In the genomic region with DNA sequence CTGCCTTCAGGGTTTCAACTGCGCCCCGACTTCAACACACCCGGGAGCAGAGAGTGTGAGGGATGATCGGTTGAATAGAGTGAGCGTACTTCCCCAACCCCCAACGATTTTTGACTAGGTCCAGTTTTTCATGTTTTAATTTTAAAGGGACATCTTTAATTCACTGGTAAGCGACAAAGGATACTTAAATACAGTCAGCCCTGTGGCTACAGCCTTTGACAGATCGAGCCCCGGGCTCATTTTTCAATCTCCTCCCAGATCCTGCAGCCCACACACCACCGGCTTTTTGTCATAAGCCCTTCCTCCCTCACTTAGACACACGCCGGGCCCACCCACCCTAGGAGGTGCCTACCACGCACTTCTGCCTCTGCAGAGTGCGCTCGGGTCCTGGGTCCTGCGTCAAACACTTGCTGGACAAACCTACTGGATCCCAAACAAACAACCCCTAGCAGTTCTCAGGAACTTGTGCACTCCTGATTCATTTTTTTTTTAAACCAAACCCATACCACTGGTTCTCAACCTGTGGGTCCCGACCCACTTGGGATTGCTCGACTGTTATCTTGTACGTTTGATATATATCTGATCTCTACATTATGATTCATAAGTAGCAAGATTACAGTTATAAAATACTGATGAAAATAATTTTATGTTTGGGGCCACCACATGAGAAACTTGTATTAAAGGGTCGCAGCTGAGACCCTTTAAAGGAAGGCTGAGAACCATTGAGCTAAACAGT, we compare ENCODE assay signal across 8 mouse cellular contexts. TPM values are rescaled to one million over a fixed set of nuclear protein-coding genes. Genes with fewer than 3 reads are reported as not detected.
DNase-seq lines count a peak whose midpoint lies in the region; ATAC-seq and TF ChIP-seq lines count a peak whose summit lies in the region.

No protein-coding gene starts in this region.

- no peak for TF ChIP-seq POLR2A in spleen, adult 2 months (IDR thresholded peaks at IDR 0.05; ENCODE audit: low read depth, low read length)

- DNase-seq in left cerebral cortex, adult 2 months (ENCODE audit: extremely low spot score in 1 of 2, low spot score in 2 of 2): peak in 1 of 2 experiments; percentile 12
- DNase-seq in left cerebral cortex, adult 9 months (ENCODE audit: low spot score in 2 of 2): no peak
- peak; percentile 62 for DNase-seq in hindbrain, embryonic 10.5 days (ENCODE audit: low spot score)
- peak in 1 of 2 experiments; percentile 10 for DNase-seq in spleen, adult 2 months (ENCODE audit: low read depth in 1 of 2, low spot score in 2 of 2)
- no peak for DNase-seq in left cerebral cortex, adult 18-20 months (ENCODE audit: low spot score in 2 of 2)
- DNase-seq in layer of hippocampus, postnatal 25 days (ENCODE audit: extremely low spot score in 1 of 2, low spot score in 1 of 2): no peak

- ATAC-seq in liver, embryonic 15.5 days (ENCODE audit: insufficient read depth): peak; percentile 23; the same call in 1 of the 2 replicates

- H3K4me2 ChIP-seq in liver, embryonic 15.5 days: peak overlapping the region; percentile 100

- WGBS in hindbrain, embryonic 10.5 days: 2% methylated on average over 20 of the region's 20 CpGs
- 3% methylated on average over 20 of the region's 20 CpGs for WGBS in liver, embryonic 15.5 days (ENCODE audit: insufficient replicate concordance)
- 6% methylated on average over 20 of the region's 20 CpGs for WGBS in spleen, adult 2 months

- H3K9ac ChIP-seq in liver, embryonic 15.5 days: peak overlapping the region; percentile 74

- H3K27me3 ChIP-seq in hindbrain, embryonic 10.5 days (ENCODE audit: insufficient read depth, poor library complexity, severe bottlenecking): peaks cover 71% of the 10 kb centered on the region
- peaks cover 40% of the 10 kb centered on the region for H3K27me3 ChIP-seq in liver, embryonic 15.5 days
- no peaks in the 10 kb centered on the region; the same call in 1 of the 2 replicates for H3K27me3 ChIP-seq in spleen, adult 2 months (ENCODE audit: control insufficient read depth, insufficient read depth, low read length)

- peak overlapping the region; percentile 56 for H3K4me3 ChIP-seq in left cerebral cortex, adult 2 months
- H3K4me3 ChIP-seq in brown adipose tissue, adult 24 weeks (ENCODE audit: insufficient read depth, low read depth, low read length): peak overlapping the region; percentile 59
- H3K4me3 ChIP-seq in hindbrain, embryonic 10.5 days: peak overlapping the region; percentile 79
- peak overlapping the region; percentile 75 for H3K4me3 ChIP-seq in liver, embryonic 15.5 days (replicated peaks)
- H3K4me3 ChIP-seq in spleen, adult 2 months (ENCODE audit: extremely low read depth, insufficient read depth, insufficient read length): peak overlapping the region; percentile 69

- H3K27ac ChIP-seq in left cerebral cortex, adult 2 months: no peak overlapping the region
- H3K27ac ChIP-seq in brown adipose tissue, adult 24 weeks (replicated peaks; ENCODE audit: low read depth, low read length): no peak overlapping the region
- peak overlapping the region; percentile 96 for H3K27ac ChIP-seq in hindbrain, embryonic 10.5 days
- peak overlapping the region; percentile 78 for H3K27ac ChIP-seq in liver, embryonic 15.5 days (replicated peaks)
- 0 out of 2 replicates have a peak overlapping the region, but pooled peaks have one; percentile 1 for H3K27ac ChIP-seq in spleen, adult 2 months (ENCODE audit: insufficient read depth, low read length)

- H3K9me3 ChIP-seq in hindbrain, embryonic 10.5 days: no peaks in the 10 kb centered on the region
- H3K9me3 ChIP-seq in liver, embryonic 15.5 days (replicated peaks): no peaks in the 10 kb centered on the region

- no peak for TF ChIP-seq CTCF in left cerebral cortex, adult 2 months (IDR thresholded peaks at IDR 0.05)
- TF ChIP-seq CTCF in spleen, adult 2 months (IDR thresholded peaks at IDR 0.05; ENCODE audit: extremely low read depth, insufficient read depth, insufficient read length, insufficient replicate concordance): no peak

- peaks cover 2% of the 10 kb centered on the region; the same call in 1 of the 2 replicates for H3K4me1 ChIP-seq in brown adipose tissue, adult 24 weeks (ENCODE audit: control insufficient read depth, insufficient read depth, insufficient read length, low read length)
- peaks cover 32% of the 10 kb centered on the region for H3K4me1 ChIP-seq in hindbrain, embryonic 10.5 days (replicated peaks)
- H3K4me1 ChIP-seq in liver, embryonic 15.5 days (replicated peaks): peaks cover 47% of the 10 kb centered on the region
- no peaks in the 10 kb centered on the region for H3K4me1 ChIP-seq in spleen, adult 2 months (ENCODE audit: control insufficient read depth, insufficient read depth, insufficient read length)

- H3K36me3 ChIP-seq in hindbrain, embryonic 10.5 days: no peaks in the 10 kb centered on the region
- no peaks in the 10 kb centered on the region for H3K36me3 ChIP-seq in liver, embryonic 15.5 days (replicated peaks)
- no peaks in the 10 kb centered on the region for H3K36me3 ChIP-seq in spleen, adult 2 months (ENCODE audit: control insufficient read depth, insufficient read depth, low read length)

- intact Hi-C loops in left cerebral cortex, adult 2 months (cut with DNase I): loop anchor here (2.0 kb wide), 1 partner anchor 17 kb away; no protein-coding TSS in a partner anchor

RNA-seq across cellular contexts. Expression of a gene that starts 0.7 kb away (rescaled TPM):
- under 1 TPM; 0.23 to 0.25 TPM for total RNA-seq in left cerebral cortex, adult 2 months (2021)
- 0.42 TPM in 1 of 2 replicates, not detected in the other for polyA plus RNA-seq in brown adipose tissue, adult 24 weeks (2012; ENCODE audit: insufficient read depth, insufficient read length, missing spikeins)
- polyA plus RNA-seq in hindbrain, embryonic 10.5 days (2016; fragmentation: Nextera tagmentation; extraction: Ambion mirVana): 4.3 and 5.7 TPM in 2 replicates
- polyA plus RNA-seq in liver, embryonic 15.5 days (2015; fragmentation: Nextera tagmentation; extraction: Ambion mirVana): 9.1 and 9.7 TPM in 2 replicates
- polyA plus RNA-seq in spleen, adult 2 months (2012; rRNA removed): 10.4 and 11.5 TPM in 2 replicates
- under 1 TPM; 0.26 to 0.28 TPM for total RNA-seq in left cerebral cortex, adult 18-20 months (2021)
- total RNA-seq in layer of hippocampus, postnatal 25 days (2021): under 1 TPM; 0.52 to 0.89 TPM

Comparison
In these comparisons a context has a peak if more than half of its experiments do, and no peak if none do; other contexts are left out.
1. H3K27ac ChIP-seq: peak in hindbrain, embryonic 10.5 days (single experiment), liver, embryonic 15.5 days (single experiment) and spleen, adult 2 months (single experiment); none in left cerebral cortex, adult 2 months (single experiment) and brown adipose tissue, adult 24 weeks (single experiment).
2. Peak in every context shown above with its lines, with median percentiles within 50 percentile points of each other: H3K4me3 ChIP-seq.